Mouse (Mus musculus) lung, postnatal 0 days (tissue): ENCODE data around the gene Ppp3ca. TPM values are rescaled to one million over a fixed set of nuclear protein-coding genes. Genes with fewer than 3 reads are reported as not detected.

Experiments used
- ATAC-seq: fragments of 200-750 bp; cut with Nextera tagmentation; 2 replicates; pipeline ENCODE4 v1.8.0; 2017; ENCODE audit warnings: moderate library complexity
- DNase-seq: peaks from one replicate; pipeline ENCODE4 v3.0.0-alpha.2; 2016; ENCODE audit warnings: low spot score
- H3K27ac ChIP-seq: fragments of 300-500 bp; sonication (generic); 2 replicates; pipeline ENCODE4 v1.5.1; 2014; ENCODE audit warnings: antibody characterized with exemption, mild to moderate bottlenecking, low read length, mixed read lengths
- H3K27me3 ChIP-seq: fragments of 300-500 bp; sonication (generic); replicated peaks from 2 replicates; pipeline ENCODE4 v1.6.1; 2014; ENCODE audit warnings: low read length, mixed read lengths; ENCODE audit not compliant: insufficient read depth
- H3K36me3 ChIP-seq: fragments of 300-500 bp; sonication (generic); 2 replicates; pipeline ENCODE4 v1.6.1; 2014; ENCODE audit warnings: low read length, mixed read lengths; ENCODE audit not compliant: insufficient read depth
- H3K4me1 ChIP-seq: fragments of 300-500 bp; sonication (generic); 2 replicates; pipeline ENCODE4 v1.6.1; 2014; ENCODE audit warnings: antibody characterized with exemption, low read depth, low read length, mixed read lengths; ENCODE audit not compliant: insufficient read depth
- H3K4me2 ChIP-seq: fragments of 300-500 bp; sonication (generic); replicated peaks from 2 replicates; pipeline ENCODE4 v1.6.1; 2014; ENCODE audit warnings: low read depth, mild to moderate bottlenecking, low read length, moderate library complexity, mixed read lengths
- H3K4me3 ChIP-seq: fragments of 300-500 bp; sonication (generic); 2 replicates; pipeline ENCODE4 v1.5.1; 2014; ENCODE audit warnings: low read depth, low read length
- H3K9ac ChIP-seq: fragments of 300-500 bp; sonication (generic); replicated peaks from 2 replicates; pipeline ENCODE4 v1.6.1; 2014; ENCODE audit warnings: low read depth, mild to moderate bottlenecking
- H3K9me3 ChIP-seq: fragments of 300-500 bp; sonication (generic); 2 replicates; pipeline ENCODE4 v1.6.1; 2016; ENCODE audit warnings: low read length, mixed read lengths
- CTCF ChIP-seq: IDR thresholded peaks from 2 replicates; pipeline ENCODE4 v1.5.1; 2016; ENCODE audit warnings: antibody characterized with exemption, mild to moderate bottlenecking
- EP300 ChIP-seq: IDR thresholded peaks from 2 replicates; pipeline ENCODE4 v1.6.1; 2016; ENCODE audit warnings: antibody characterized with exemption, mild to moderate bottlenecking, control low read depth
- WGBS: fragments of 180-500 bp; shearing (Covaris S2); extraction: QIAGEN DNeasy Blood & Tissue Kit; methylation state at CpG from one replicate; pipeline ENCODE4 v1.1.7; 2014; 5-methylcytosine and 5-hydroxymethylcytosine counted together
- polyA plus RNA-seq: library from polyadenylated mRNA; unstranded; fragments of >200 nt; fragmentation: Nextera tagmentation; extraction: Ambion mirVana; gene quantifications from 2 replicates; pipeline ENCODE4 v1.2.1, GENCODE M21; 2015

Gene Ppp3ca
- polyA plus RNA-seq, 1 experiment from 2014 or later = 105 TPM

DNA sequence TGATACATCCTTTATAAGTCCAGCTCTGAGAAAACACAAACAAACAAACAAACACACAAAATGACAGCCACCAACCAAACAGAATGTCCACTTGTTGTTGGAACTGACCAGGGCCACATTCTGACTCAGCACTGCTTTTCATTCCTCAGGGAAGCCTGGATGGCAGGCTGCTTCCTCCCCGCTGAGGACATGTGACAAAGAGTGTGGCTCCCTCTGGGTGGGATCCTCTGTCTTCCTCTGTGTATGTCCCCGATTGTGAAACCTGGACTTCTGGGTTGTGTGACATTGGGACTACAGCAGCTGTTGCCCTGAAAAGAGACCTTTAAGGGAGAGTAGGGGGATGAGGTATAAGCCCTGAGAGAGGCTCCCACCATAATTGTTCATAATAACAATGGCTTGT lies 80.0 kb downstream of the Ppp3ca start:
- DNase-seq (no peak), ATAC-seq (no peak)
- H3K36me3 ChIP-seq = no peaks in the 10 kb centered on the region
- H3K27me3 ChIP-seq = no peaks in the 10 kb centered on the region
- no peak overlapping the region for H3K4me2 ChIP-seq
- H3K4me1 ChIP-seq = 0 out of 2 replicates have a peak, but pooled peaks cover 3% of the 10 kb centered on the region
- no peak overlapping the region for H3K4me3 ChIP-seq
- no peak for TF ChIP-seq EP300
- TF ChIP-seq CTCF = no peak
- H3K9me3 ChIP-seq = no peaks in the 10 kb centered on the region
- no peak overlapping the region for H3K27ac ChIP-seq
- WGBS = 55% methylated on average over 2 of the region's 2 CpGs
- no peak overlapping the region for H3K9ac ChIP-seq

DNA sequence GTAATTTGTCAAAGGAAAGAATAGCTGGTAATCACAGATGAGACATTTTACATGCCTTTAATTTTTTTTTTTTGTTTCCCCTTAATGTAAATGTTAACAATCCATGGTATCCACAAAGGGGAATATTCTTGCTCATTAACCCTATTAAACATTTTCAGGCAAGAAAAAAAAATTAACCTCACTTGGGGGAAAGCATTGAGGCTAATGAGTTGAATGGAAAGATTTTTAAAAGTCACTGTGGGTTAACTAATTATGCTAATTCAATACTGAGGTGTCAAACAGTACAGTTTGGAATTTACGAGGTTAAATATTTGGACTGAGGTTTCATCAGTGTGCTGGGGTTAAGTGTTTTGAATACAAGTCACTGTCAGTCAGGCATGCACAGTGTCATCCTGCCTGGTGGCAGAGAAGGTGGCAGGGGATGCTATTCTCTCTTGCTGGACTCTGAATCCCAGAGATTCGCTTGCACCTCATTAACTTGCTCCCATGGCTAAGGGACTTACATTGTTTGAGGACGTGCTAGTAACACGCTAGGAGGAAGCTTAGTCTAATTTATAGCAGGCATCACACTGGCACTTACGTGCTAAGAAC lies 82.3 kb downstream of the Ppp3ca start:
- ATAC-seq (no peak), DNase-seq (no peak)
- H3K36me3 ChIP-seq = no peaks in the 10 kb centered on the region
- H3K4me1 ChIP-seq = 0 out of 2 replicates have a peak, but pooled peaks cover 3% of the 10 kb centered on the region
- no peak overlapping the region for H3K9ac ChIP-seq
- H3K4me2 ChIP-seq = no peak overlapping the region
- TF ChIP-seq EP300 (no peak), CTCF (no peak)
- no peak overlapping the region for H3K4me3 ChIP-seq
- no peaks in the 10 kb centered on the region for H3K9me3 ChIP-seq
- 61% methylated on average over 5 of the region's 5 CpGs for WGBS
- no peaks in the 10 kb centered on the region for H3K27me3 ChIP-seq
- no peak overlapping the region for H3K27ac ChIP-seq

DNA sequence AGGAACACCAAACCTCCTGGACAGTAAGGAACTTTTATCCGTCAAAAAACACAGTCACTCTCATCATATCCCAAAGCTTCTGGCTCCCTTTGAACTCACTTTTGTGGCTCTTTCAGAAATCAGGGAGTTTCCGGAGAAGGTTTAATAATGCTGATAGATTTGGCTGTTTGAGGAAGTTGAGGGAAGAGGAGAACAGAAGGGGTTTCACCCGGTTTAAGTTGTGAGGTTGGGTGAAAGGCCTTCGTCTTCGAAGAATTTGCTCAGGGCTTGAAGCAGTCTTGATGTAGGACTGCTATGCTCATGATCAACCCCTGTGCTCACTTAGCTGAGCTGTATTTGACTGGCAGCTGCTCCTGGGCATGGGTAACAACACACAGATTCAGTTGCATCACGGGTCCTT lies 86.2 kb downstream of the Ppp3ca start:
- H3K36me3 ChIP-seq = no peaks in the 10 kb centered on the region
- H3K4me1 ChIP-seq = no peaks in the 10 kb centered on the region; the same call in 1 of the 2 replicates
- TF ChIP-seq CTCF = no peak
- TF ChIP-seq EP300 = no peak
- DNase-seq (no peak), ATAC-seq (no peak)
- no peak overlapping the region for H3K4me3 ChIP-seq
- WGBS = 80% methylated on average over 6 of the region's 6 CpGs
- H3K27me3 ChIP-seq = no peaks in the 10 kb centered on the region
- H3K4me2 ChIP-seq = no peak overlapping the region
- H3K9me3 ChIP-seq = no peaks in the 10 kb centered on the region
- H3K27ac ChIP-seq = no peak overlapping the region
- H3K9ac ChIP-seq = no peak overlapping the region

DNA sequence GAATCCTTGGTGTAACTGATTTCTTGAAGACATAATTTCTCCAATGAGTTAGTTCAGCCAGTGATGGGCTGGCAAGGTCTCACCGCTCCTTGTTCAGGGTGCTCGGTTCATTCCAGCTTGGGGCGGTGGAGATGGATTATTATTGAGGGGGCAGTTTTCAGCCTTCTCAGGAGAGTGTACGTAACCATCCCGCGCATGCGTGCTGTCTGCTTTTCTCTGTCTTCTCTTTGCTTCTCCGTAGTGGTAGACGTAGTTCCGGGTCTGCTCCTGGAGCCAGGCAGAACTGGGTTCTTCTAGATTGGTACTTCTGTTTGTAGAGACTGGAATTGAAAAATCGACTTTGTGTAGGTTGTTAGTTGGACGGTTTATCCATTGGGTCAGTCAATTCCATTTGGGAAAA lies 89.5 kb downstream of the Ppp3ca start:
- peaks cover 4% of the 10 kb centered on the region for H3K4me1 ChIP-seq
- TF ChIP-seq CTCF (no peak), EP300 (no peak)
- H3K27me3 ChIP-seq = no peaks in the 10 kb centered on the region
- H3K4me2 ChIP-seq = no peak overlapping the region
- no peaks in the 10 kb centered on the region for H3K9me3 ChIP-seq
- DNase-seq (no peak), ATAC-seq (no peak)
- H3K9ac ChIP-seq = no peak overlapping the region
- 91% methylated on average over 12 of the region's 12 CpGs for WGBS
- H3K27ac ChIP-seq = no peak overlapping the region
- no peak overlapping the region for H3K4me3 ChIP-seq
- H3K36me3 ChIP-seq = no peaks in the 10 kb centered on the region

DNA sequence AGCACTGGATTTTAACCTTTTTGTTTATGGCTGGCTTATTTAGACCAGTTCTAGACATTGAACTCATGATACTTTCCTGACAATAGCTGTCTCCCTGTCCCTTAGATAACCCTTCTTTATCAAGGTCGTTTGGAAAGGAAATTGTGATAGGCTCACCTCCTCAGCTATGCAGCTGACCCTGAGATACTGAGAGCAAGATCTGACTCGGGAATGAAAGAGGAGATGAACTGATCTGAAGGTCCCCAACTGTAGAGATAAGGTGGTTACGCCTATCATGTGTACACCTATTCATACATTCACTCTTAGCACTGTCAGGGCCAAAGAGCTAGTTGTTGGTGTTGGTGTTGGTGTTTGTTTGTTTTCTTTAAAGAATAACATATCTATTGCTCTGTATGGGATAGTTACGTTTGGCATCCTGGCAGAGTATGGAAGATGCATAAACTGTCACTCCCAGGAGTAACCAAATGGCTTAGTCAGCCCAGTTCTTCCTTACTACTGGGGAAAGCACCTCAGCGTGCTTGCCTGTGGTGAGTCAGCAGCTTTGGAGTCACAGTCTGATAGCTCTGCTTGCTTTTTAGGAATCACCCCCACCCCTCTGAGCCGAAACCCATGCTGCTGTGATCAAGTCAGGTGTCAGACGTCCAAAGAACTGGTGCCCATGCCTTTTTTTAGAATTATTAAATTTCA lies 91.5 kb downstream of the Ppp3ca start:
- no peak overlapping the region for H3K9ac ChIP-seq
- H3K4me1 ChIP-seq = peaks cover 4% of the 10 kb centered on the region
- no peak overlapping the region for H3K27ac ChIP-seq
- ATAC-seq (no peak), DNase-seq (no peak)
- no peak for TF ChIP-seq EP300
- no peak for TF ChIP-seq CTCF
- no peak overlapping the region for H3K4me2 ChIP-seq
- H3K9me3 ChIP-seq = no peaks in the 10 kb centered on the region
- no peak overlapping the region for H3K4me3 ChIP-seq
- 59% methylated on average over 7 of the region's 7 CpGs for WGBS
- no peaks in the 10 kb centered on the region for H3K36me3 ChIP-seq
- no peaks in the 10 kb centered on the region for H3K27me3 ChIP-seq

DNA sequence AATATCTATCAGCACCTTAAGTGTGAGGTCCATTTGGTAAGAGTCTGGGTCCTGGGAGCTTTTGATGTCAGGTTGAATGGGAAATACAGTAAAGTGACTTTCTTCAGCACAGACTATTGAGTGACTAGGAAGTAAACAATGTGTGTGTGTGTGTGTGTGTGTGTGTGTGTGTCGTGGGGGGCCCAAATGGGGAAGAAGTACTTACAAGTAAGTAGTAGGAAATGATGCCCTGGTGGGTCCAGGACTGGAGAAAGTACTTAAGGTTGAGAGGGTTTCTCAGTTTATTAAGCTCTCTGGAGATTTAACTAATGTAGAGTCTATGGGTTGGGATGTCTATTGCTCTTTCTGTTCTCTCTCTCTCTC lies 92.0 kb downstream of the Ppp3ca start:
- Histone ChIP-seq H3K4me2 (no peak overlapping the region), H3K27ac (no peak overlapping the region), H3K27me3 (no peaks in the 10 kb centered on the region), H3K4me1 (peaks cover 4% of the 10 kb centered on the region), H3K36me3 (no peaks in the 10 kb centered on the region), H3K4me3 (no peak overlapping the region), H3K9ac (no peak overlapping the region), H3K9me3 (no peaks in the 10 kb centered on the region)
- TF ChIP-seq EP300 (no peak), CTCF (no peak)
- WGBS = 23% methylated on average over 1 of the region's 1 CpGs
- ATAC-seq (no peak), DNase-seq (no peak)
